Mouse (Mus musculus) liver, embryonic 12.5 days (tissue): Measurements from ENCODE around the gene Spata25. TPM values are rescaled to one million over a fixed set of nuclear protein-coding genes. Genes with fewer than 3 reads are reported as not detected.

Source experiments
- ATAC-seq: fragments of 200-750 bp; cut with Nextera tagmentation; 2 replicates; pipeline ENCODE4 v1.8.0; 2017; ENCODE audit warnings: moderate number of reproducible peaks, mild to moderate bottlenecking, moderate library complexity
- H3K27ac ChIP-seq: fragments of 300-500 bp; sonication (generic); 2 replicates; pipeline ENCODE4 v1.5.1; 2016; ENCODE audit warnings: mild to moderate bottlenecking
- H3K27me3 ChIP-seq: fragments of 300-500 bp; sonication (generic); replicated peaks from 2 replicates; pipeline ENCODE4 v1.6.1; 2016; ENCODE audit warnings: mild to moderate bottlenecking, moderate library complexity
- H3K36me3 ChIP-seq: fragments of 300-500 bp; sonication (generic); 2 replicates; pipeline ENCODE4 v1.6.1; 2016; ENCODE audit warnings: mild to moderate bottlenecking, moderate library complexity
- H3K4me1 ChIP-seq: fragments of 300-500 bp; sonication (generic); 2 replicates; pipeline ENCODE4 v1.6.1; 2016
- H3K4me2 ChIP-seq: fragments of 300-500 bp; sonication (generic); 2 replicates; pipeline ENCODE4 v1.6.1; 2016; ENCODE audit warnings: mild to moderate bottlenecking, moderate library complexity
- H3K4me3 ChIP-seq: fragments of 300-500 bp; sonication (generic); 2 replicates; pipeline ENCODE4 v1.5.1; 2016; ENCODE audit warnings: mild to moderate bottlenecking, moderate library complexity
- H3K9ac ChIP-seq: fragments of 300-500 bp; sonication (generic); 2 replicates; pipeline ENCODE4 v1.6.1; 2016; ENCODE audit warnings: mild to moderate bottlenecking, moderate library complexity
- H3K9me3 ChIP-seq: fragments of 300-500 bp; sonication (generic); replicated peaks from 2 replicates; pipeline ENCODE4 v1.6.1; 2016; ENCODE audit warnings: mild to moderate bottlenecking, moderate library complexity
- WGBS: fragments of 180-500 bp; shearing (Covaris S2); methylation state at CpG from one replicate; pipeline ENCODE4 v1.1.7; 2016; ENCODE audit not compliant: insufficient replicate concordance; 5-methylcytosine and 5-hydroxymethylcytosine counted together
- polyA plus RNA-seq: library from polyadenylated mRNA; unstranded; fragments of >200 nt; fragmentation: Nextera tagmentation; extraction: Ambion mirVana; gene quantifications from 2 replicates; pipeline ENCODE4 v1.2.1, GENCODE M21; 2016

The Spata25 gene
- polyA plus RNA-seq, 1 experiment from 2014 or later = not detected

- Histone ChIP-seq H3K27ac (peak within 1 kb of the TSS; percentile 79), H3K9ac (peak within 1 kb of the TSS; percentile 83), H3K9me3 (no peaks in the 10 kb centered on the region), H3K4me1 (peaks cover 38% of the 10 kb centered on the region), H3K36me3 (peaks cover 51% of the 10 kb centered on the region), H3K4me2 (peak within 1 kb of the TSS; percentile 84), H3K27me3 (no peaks in the 10 kb centered on the region), H3K4me3 (peak within 1 kb of the TSS; percentile 76)
- 3% methylated on average over 32 of the region's 32 CpGs for WGBS
- peak; percentile 99 for ATAC-seq
Measured at GRCm38 (mm10) chr2:164822636-164823165, 5.6 kb downstream of the Spata25 start, which contains the start of gene Zswim1. TSS of gene Zswim1 (plus strand) at chr2:164822686.

GRCm38 (mm10) chr2:164821060-164821459, 7.3 kb downstream of the Spata25 start:
- no peak overlapping the region for H3K27ac ChIP-seq
- H3K4me2 ChIP-seq = no peak overlapping the region
- no peak for ATAC-seq
- H3K9ac ChIP-seq = no peak overlapping the region
- peaks cover 40% of the 10 kb centered on the region for H3K4me1 ChIP-seq
- no peaks in the 10 kb centered on the region for H3K27me3 ChIP-seq
- WGBS = 85% methylated on average over 6 of the region's 6 CpGs
- H3K4me3 ChIP-seq = no peak overlapping the region
- no peaks in the 10 kb centered on the region for H3K9me3 ChIP-seq
- peaks cover 35% of the 10 kb centered on the region for H3K36me3 ChIP-seq

GRCm38 (mm10) chr2:164817703-164818102, 10.6 kb downstream of the Spata25 start:
- Histone ChIP-seq H3K4me2 (no peak overlapping the region), H3K36me3 (peaks cover 31% of the 10 kb centered on the region), H3K4me3 (no peak overlapping the region), H3K27me3 (no peaks in the 10 kb centered on the region), H3K9me3 (no peaks in the 10 kb centered on the region), H3K27ac (0 out of 2 replicates have a peak overlapping the region, but pooled peaks have one; percentile 9), H3K4me1 (peaks cover 44% of the 10 kb centered on the region), H3K9ac (no peak overlapping the region)
- 62% methylated on average over 5 of the region's 5 CpGs for WGBS
- no peak for ATAC-seq

GRCm38 (mm10) chr2:164817206-164817605, 11.1 kb downstream of the Spata25 start:
- Histone ChIP-seq H3K9me3 (no peaks in the 10 kb centered on the region), H3K4me2 (no peak overlapping the region), H3K4me1 (peaks cover 39% of the 10 kb centered on the region), H3K27me3 (no peaks in the 10 kb centered on the region), H3K4me3 (no peak overlapping the region), H3K9ac (no peak overlapping the region), H3K27ac (0 out of 2 replicates have a peak overlapping the region, but pooled peaks have one; percentile 9), H3K36me3 (peaks cover 36% of the 10 kb centered on the region)
- no peak for ATAC-seq
- 74% methylated on average over 6 of the region's 6 CpGs for WGBS

- 52% methylated on average over 8 of the region's 8 CpGs for WGBS
- H3K27me3 ChIP-seq = no peaks in the 10 kb centered on the region
- H3K36me3 ChIP-seq = peaks cover 30% of the 10 kb centered on the region
- no peaks in the 10 kb centered on the region for H3K9me3 ChIP-seq
- H3K4me2 ChIP-seq = peak overlapping the region; percentile 32
- no peak overlapping the region for H3K4me3 ChIP-seq
- H3K4me1 ChIP-seq = peaks cover 35% of the 10 kb centered on the region
- peak overlapping the region; percentile 62 for H3K27ac ChIP-seq
- 0 out of 2 replicates have a peak overlapping the region, but pooled peaks have one; percentile 17 for H3K9ac ChIP-seq
- ATAC-seq = peak; percentile 80
Measured at GRCm38 (mm10) chr2:164815821-164816220, 12.5 kb downstream of the Spata25 start.

- Histone ChIP-seq H3K4me1 (peaks cover 35% of the 10 kb centered on the region), H3K4me2 (peak overlapping the region; percentile 32), H3K27ac (peak overlapping the region; percentile 62), H3K4me3 (no peak overlapping the region), H3K36me3 (peaks cover 28% of the 10 kb centered on the region), H3K9ac (no peak overlapping the region), H3K9me3 (no peaks in the 10 kb centered on the region), H3K27me3 (no peaks in the 10 kb centered on the region)
- 59% methylated on average over 5 of the region's 5 CpGs for WGBS
- peak; percentile 45; the same call in 1 of the 2 replicates for ATAC-seq
Measured at GRCm38 (mm10) chr2:164815348-164815747, 13.0 kb downstream of the Spata25 start.

GRCm38 (mm10) chr2:164813557-164813956, 14.8 kb downstream of the Spata25 start:
- 68% methylated on average over 2 of the region's 2 CpGs for WGBS
- H3K4me2 ChIP-seq = no peak overlapping the region
- H3K27ac ChIP-seq = no peak overlapping the region
- H3K4me1 ChIP-seq = peaks cover 35% of the 10 kb centered on the region
- no peaks in the 10 kb centered on the region for H3K27me3 ChIP-seq
- H3K4me3 ChIP-seq = no peak overlapping the region
- H3K36me3 ChIP-seq = peaks cover 38% of the 10 kb centered on the region
- no peak for ATAC-seq
- H3K9ac ChIP-seq = 0 out of 2 replicates have a peak overlapping the region, but pooled peaks have one; percentile 18
- no peaks in the 10 kb centered on the region for H3K9me3 ChIP-seq

- H3K27ac ChIP-seq = 0 out of 2 replicates have a peak overlapping the region, but pooled peaks have one; percentile 39
- H3K4me2 ChIP-seq = peak overlapping the region; percentile 92
- H3K27me3 ChIP-seq = no peaks in the 10 kb centered on the region
- WGBS = 66% methylated on average over 7 of the region's 7 CpGs
- no peaks in the 10 kb centered on the region for H3K9me3 ChIP-seq
- no peak for ATAC-seq
- H3K4me1 ChIP-seq = peaks cover 42% of the 10 kb centered on the region
- no peak overlapping the region; the same call in 1 of the 2 replicates for H3K4me3 ChIP-seq
- peaks cover 36% of the 10 kb centered on the region for H3K36me3 ChIP-seq
- peak overlapping the region; percentile 85; the same call in 1 of the 2 replicates for H3K9ac ChIP-seq
Measured at GRCm38 (mm10) chr2:164806614-164807013, 21.7 kb downstream of the Spata25 start.

GRCm38 (mm10) chr2:164805332-164805718, 23.0 kb downstream of the Spata25 start:
- H3K36me3 ChIP-seq = peaks cover 47% of the 10 kb centered on the region
- H3K27ac ChIP-seq = peak overlapping the region; percentile 96
- no peaks in the 10 kb centered on the region for H3K9me3 ChIP-seq
- H3K27me3 ChIP-seq = no peaks in the 10 kb centered on the region
- peak overlapping the region; percentile 85 for H3K9ac ChIP-seq
- peak overlapping the region; percentile 92 for H3K4me2 ChIP-seq
- peak overlapping the region; percentile 71 for H3K4me3 ChIP-seq
- ATAC-seq = peak; percentile 79
- WGBS = 1% methylated on average over 21 of the region's 21 CpGs
- H3K4me1 ChIP-seq = peaks cover 42% of the 10 kb centered on the region

GRCm38 (mm10) chr2:164804533-164805331, 23.6 kb downstream of the Spata25 start, which contains the start of the genes Acot8 and Zswim3:
TSS of gene Acot8 (minus strand) at chr2:164804882.
TSS of gene Zswim3 (plus strand) at chr2:164805098.
- peak within 1 kb of the TSS; percentile 71 for H3K4me3 ChIP-seq
- under 1% methylated on average over 47 of the region's 47 CpGs for WGBS
- H3K4me1 ChIP-seq = peaks cover 42% of the 10 kb centered on the region

GRCm38 (mm10) chr2:164803921-164804313, 24.4 kb downstream of the Spata25 start:
- peak overlapping the region; percentile 92 for H3K4me2 ChIP-seq
- H3K4me3 ChIP-seq = peak overlapping the region; percentile 71
- no peaks in the 10 kb centered on the region for H3K9me3 ChIP-seq
- H3K36me3 ChIP-seq = peaks cover 48% of the 10 kb centered on the region
- peaks cover 42% of the 10 kb centered on the region for H3K4me1 ChIP-seq
- peak overlapping the region; percentile 85 for H3K9ac ChIP-seq
- H3K27ac ChIP-seq = peak overlapping the region; percentile 77
- ATAC-seq = no peak
- no peaks in the 10 kb centered on the region for H3K27me3 ChIP-seq
- 48% methylated on average over 1 of the region's 1 CpGs for WGBS

More at GRCm38 (mm10) chr2:164804533-164805331, 23.6 kb downstream of the Spata25 start, which contains the start of the genes Acot8 and Zswim3:
- Histone ChIP-seq H3K27me3 (no peaks in the 10 kb centered on the region), H3K36me3 (peaks cover 47% of the 10 kb centered on the region), H3K9ac (peak within 1 kb of the TSS; percentile 85), H3K9me3 (no peaks in the 10 kb centered on the region), H3K4me2 (peak within 1 kb of the TSS; percentile 92), H3K27ac (peak within 1 kb of the TSS; percentile 96)
- peak; percentile 92 for ATAC-seq
